Mouse (Mus musculus) lung, postnatal 0 days (tissue): ENCODE measurements at regions not wholly inside any gene's neighbourhood (a gene's known extent, or its start where the extent isn't known, plus 50 kb on each side); places are given as distances from the start of the nearest gene placed in this dataset.

ENCODE experiments used
- CTCF ChIP-seq: IDR thresholded peaks from 2 replicates; pipeline ENCODE4 v1.5.1; 2016; ENCODE audit warnings: antibody characterized with exemption, mild to moderate bottlenecking
- EP300 ChIP-seq: IDR thresholded peaks from 2 replicates; pipeline ENCODE4 v1.6.1; 2016; ENCODE audit warnings: antibody characterized with exemption, mild to moderate bottlenecking, control low read depth

DNA sequence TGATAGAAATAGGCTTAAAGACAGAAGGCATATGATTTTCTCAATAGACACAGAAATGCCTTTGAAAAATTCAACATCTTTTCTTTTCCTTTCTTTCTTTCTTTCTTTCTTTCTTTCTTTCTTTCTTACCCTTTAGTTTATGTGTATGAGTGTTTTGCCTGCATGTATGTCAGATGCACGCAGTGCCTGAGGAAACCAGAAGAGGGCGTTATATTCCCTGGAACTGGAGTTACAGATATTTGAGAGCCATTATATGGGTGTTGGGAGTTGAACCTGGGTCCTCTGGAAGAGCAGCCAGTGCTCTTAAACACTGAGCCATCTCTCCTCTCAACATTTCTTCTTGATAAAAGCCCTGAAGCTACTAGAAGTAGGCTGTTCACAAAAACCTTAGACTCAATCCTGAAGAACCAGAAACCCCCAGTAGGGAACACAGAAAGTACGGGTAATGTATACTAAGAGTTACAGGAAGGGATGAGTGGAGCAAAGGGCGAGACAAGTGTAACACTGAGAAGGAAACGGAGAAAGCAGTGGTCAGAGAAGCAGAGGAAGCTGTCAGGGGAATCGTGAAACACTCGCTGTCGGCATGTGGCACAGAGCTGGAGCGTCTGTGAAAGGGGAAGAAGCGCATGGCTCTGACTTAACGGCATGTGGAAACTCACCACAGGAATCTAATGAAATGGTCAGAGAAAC, 2253.4 kb downstream of the 4930444P10Rik start:
- TF ChIP-seq EP300 (no peak), CTCF (no peak; the same call in 1 of the 2 replicates)
